In the genomic region with DNA sequence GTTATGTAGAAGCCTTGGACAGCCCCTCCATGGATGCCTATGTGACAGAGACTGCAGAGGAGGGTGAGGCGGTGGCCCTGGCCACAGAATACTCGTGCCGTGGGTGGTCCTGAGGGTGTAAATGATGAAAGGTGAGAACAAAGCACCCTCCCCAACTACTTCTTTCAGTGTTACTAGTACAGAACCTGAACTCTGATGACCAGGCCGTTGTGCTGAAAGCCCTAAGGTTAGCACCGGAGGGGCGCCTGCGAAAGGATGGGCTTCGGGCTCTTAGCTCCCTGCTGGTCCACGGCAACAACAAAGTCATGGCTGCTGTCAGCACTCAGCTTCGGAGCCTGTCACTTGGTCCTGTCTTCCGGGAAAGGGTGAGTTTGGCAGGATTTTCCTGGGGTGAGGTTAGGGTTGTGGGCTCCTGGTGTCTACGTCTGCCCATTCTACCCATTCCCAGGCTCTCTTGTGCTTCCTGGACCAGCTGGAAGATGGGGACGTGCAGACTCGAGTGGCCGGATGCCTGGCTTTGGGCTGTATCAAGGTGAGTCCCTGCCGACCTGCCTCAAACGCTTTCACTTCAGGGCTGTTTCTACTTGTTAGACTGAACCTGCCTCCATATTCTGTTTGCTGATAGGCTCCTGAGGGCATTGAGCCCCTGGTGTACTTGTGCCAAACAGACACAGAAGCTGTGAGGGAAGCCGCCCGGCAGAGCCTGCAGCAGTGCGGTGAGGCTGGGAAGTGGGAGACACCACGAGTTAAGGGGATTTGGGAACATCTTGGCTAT, we compare ENCODE assay signal across 15 mouse cellular contexts. TPM values are rescaled to one million over a fixed set of nuclear protein-coding genes. Genes with fewer than 3 reads are reported as not detected.
A peak's percentile ranks its signal among the peaks of the same experiment; 100 is the strongest.
DNase-seq lines count a peak whose midpoint lies in the region; ATAC-seq and TF ChIP-seq lines count a peak whose summit lies in the region.
"Had no signal": no experiment of that assay in that cellular context is flagged by ENCODE, and none has a peak within 500 bp of the region (broad histone marks: within the 10 kb centered on the region; RNA-seq: fewer than 3 reads in every experiment).

No protein-coding gene starts in this region.

- no peak for DNase-seq in forebrain, embryonic 14.5 days (ENCODE audit: low spot score)
- DNase-seq in forebrain, embryonic 11.5 days (ENCODE audit: low spot score): no peak
- DNase-seq in kidney, adult 11 months: no peak
- no peak for DNase-seq in stomach, postnatal 0 days (ENCODE audit: low spot score)
- peak; percentile 37 for DNase-seq in thymus, postnatal 14 days
- no peak for DNase-seq in gastrocnemius, postnatal 14 days
- DNase-seq: layer of hippocampus, postnatal 36 days; lung, postnatal 10 days had no signal

- no peak for ATAC-seq in forebrain, embryonic 14.5 days
- no peak for ATAC-seq in forebrain, embryonic 11.5 days (replicated peaks; ENCODE audit: low FRiP score)
- no peak for ATAC-seq in kidney, embryonic 16.5 days (ENCODE audit: low FRiP score, low TSS enrichment)
- ATAC-seq in stomach, embryonic 15.5 days (ENCODE audit: insufficient read depth, low FRiP score, low read depth): no peak
- ATAC-seq in stomach, postnatal 0 days (ENCODE audit: low FRiP score, low TSS enrichment): no peak
- ATAC-seq: activated CD4-positive, CD25-positive, alpha-beta regulatory T cell, adult 4 months; inflammation-experienced regulatory T-cells, adult 6 months had no signal

- peaks cover 6% of the 10 kb centered on the region for H3K4me1 ChIP-seq in forebrain, embryonic 14.5 days (ENCODE audit: control insufficient read depth, insufficient read depth, low read length)
- 0 out of 2 replicates have a peak, but pooled peaks cover 2% of the 10 kb centered on the region for H3K4me1 ChIP-seq in forebrain, embryonic 11.5 days (replicated peaks; ENCODE audit: control insufficient read depth, insufficient read depth, low read length)
- H3K4me1 ChIP-seq in kidney, embryonic 16.5 days (ENCODE audit: insufficient read depth, low read length): peaks cover 39% of the 10 kb centered on the region
- H3K4me1 ChIP-seq in stomach, embryonic 15.5 days: peaks cover 16% of the 10 kb centered on the region
- no peaks in the 10 kb centered on the region for H3K4me1 ChIP-seq in stomach, postnatal 0 days (replicated peaks; ENCODE audit: control insufficient read depth, insufficient read depth)

- H3K27me3 ChIP-seq in forebrain, embryonic 14.5 days (replicated peaks; ENCODE audit: control insufficient read depth, insufficient read depth, low read length): no peaks in the 10 kb centered on the region
- H3K27me3 ChIP-seq in forebrain, embryonic 11.5 days (ENCODE audit: control insufficient read depth, insufficient read depth, low read length): no peaks in the 10 kb centered on the region
- H3K27me3 ChIP-seq in kidney, embryonic 16.5 days (ENCODE audit: insufficient read depth, low read length): no peaks in the 10 kb centered on the region
- no peaks in the 10 kb centered on the region for H3K27me3 ChIP-seq in stomach, embryonic 15.5 days (replicated peaks)
- no peaks in the 10 kb centered on the region for H3K27me3 ChIP-seq in stomach, postnatal 0 days (ENCODE audit: control insufficient read depth, insufficient read depth, low read length)
- H3K27me3 ChIP-seq: liver, embryonic 15.5 days; megakaryocyte, embryonic 14.5 days had no signal

- peak overlapping the region; percentile 43; the same call in 1 of the 2 replicates for H3K9ac ChIP-seq in forebrain, embryonic 14.5 days (ENCODE audit: low read length)
- no peak overlapping the region for H3K9ac ChIP-seq in forebrain, embryonic 11.5 days (ENCODE audit: low read length)
- no peak overlapping the region for H3K9ac ChIP-seq in kidney, embryonic 16.5 days (replicated peaks; ENCODE audit: low read length)
- H3K9ac ChIP-seq in stomach, embryonic 15.5 days: no peak overlapping the region
- no peak overlapping the region for H3K9ac ChIP-seq in stomach, postnatal 0 days (ENCODE audit: low read length)
- H3K9ac ChIP-seq: liver, embryonic 15.5 days had no signal

- H3K27ac ChIP-seq in forebrain, embryonic 14.5 days (ENCODE audit: low read depth, low read length): peak overlapping the region; percentile 58; the same call in 1 of the 2 replicates
- no peak overlapping the region for H3K27ac ChIP-seq in forebrain, embryonic 11.5 days (ENCODE audit: low read depth, low read length)
- peak overlapping the region; percentile 92; the same call in 1 of the 2 replicates for H3K27ac ChIP-seq in kidney, embryonic 16.5 days (ENCODE audit: low read length)
- H3K27ac ChIP-seq in stomach, embryonic 15.5 days: peak overlapping the region; percentile 42; the same call in 1 of the 2 replicates
- H3K27ac ChIP-seq in stomach, postnatal 0 days (replicated peaks): no peak overlapping the region
- H3K27ac ChIP-seq: liver, embryonic 15.5 days had no signal

- WGBS in forebrain, embryonic 14.5 days: 89% methylated on average over 21 of the region's 21 CpGs
- 88% methylated on average over 21 of the region's 21 CpGs for WGBS in forebrain, embryonic 11.5 days
- 86% methylated on average over 21 of the region's 21 CpGs for WGBS in kidney, embryonic 16.5 days
- 90% methylated on average over 21 of the region's 21 CpGs for WGBS in stomach, embryonic 15.5 days
- WGBS in stomach, postnatal 0 days: 88% methylated on average over 21 of the region's 21 CpGs

- H3K9me3 ChIP-seq in forebrain, embryonic 14.5 days (replicated peaks; ENCODE audit: control insufficient read depth, low read length): no peaks in the 10 kb centered on the region
- H3K9me3 ChIP-seq in forebrain, embryonic 11.5 days (ENCODE audit: control insufficient read depth, low read length): no peaks in the 10 kb centered on the region
- no peaks in the 10 kb centered on the region for H3K9me3 ChIP-seq in kidney, embryonic 16.5 days (ENCODE audit: low read length)
- no peaks in the 10 kb centered on the region for H3K9me3 ChIP-seq in stomach, embryonic 15.5 days
- no peaks in the 10 kb centered on the region for H3K9me3 ChIP-seq in stomach, postnatal 0 days (ENCODE audit: control insufficient read depth, low read length)
- H3K9me3 ChIP-seq: liver, embryonic 15.5 days; megakaryocyte, embryonic 14.5 days had no signal

- intact Hi-C loops in gastrocnemius, postnatal 14 days (cut with DNase I; ENCODE audit: low total_unique reads): loop anchor here (5.0 kb wide), 2 partner anchors 46 to 61 kb away; no protein-coding TSS in a partner anchor

- no peak overlapping the region for H3K4me3 ChIP-seq in forebrain, embryonic 14.5 days (ENCODE audit: low read depth, low read length)
- H3K4me3 ChIP-seq in forebrain, embryonic 11.5 days (ENCODE audit: low read depth, low read length): no peak overlapping the region
- no peak overlapping the region for H3K4me3 ChIP-seq in kidney, embryonic 16.5 days (ENCODE audit: low read length)
- H3K4me3 ChIP-seq in stomach, embryonic 15.5 days (replicated peaks): no peak overlapping the region
- no peak overlapping the region for H3K4me3 ChIP-seq in stomach, postnatal 0 days (ENCODE audit: low read depth, low read length)
- H3K4me3 ChIP-seq: liver, embryonic 15.5 days; megakaryocyte, embryonic 14.5 days had no signal

- peaks cover 74% of the 10 kb centered on the region for H3K36me3 ChIP-seq in forebrain, embryonic 14.5 days (ENCODE audit: control insufficient read depth, insufficient read depth, low read length)
- peaks cover 5% of the 10 kb centered on the region for H3K36me3 ChIP-seq in forebrain, embryonic 11.5 days (ENCODE audit: control insufficient read depth, insufficient read depth, low read length)
- peaks cover 57% of the 10 kb centered on the region for H3K36me3 ChIP-seq in kidney, embryonic 16.5 days (ENCODE audit: insufficient read depth, low read length)
- H3K36me3 ChIP-seq in stomach, embryonic 15.5 days: peaks cover 46% of the 10 kb centered on the region
- H3K36me3 ChIP-seq in stomach, postnatal 0 days (ENCODE audit: control insufficient read depth, insufficient read depth, low read length): peaks cover 20% of the 10 kb centered on the region

- TF ChIP-seq EP300 in stomach, postnatal 0 days (optimal IDR thresholded peaks at IDR 0.05): no peak

- TF ChIP-seq CTCF in stomach, postnatal 0 days (IDR thresholded peaks at IDR 0.05; ENCODE audit: low read depth): no peak

- H3K4me2 ChIP-seq in forebrain, embryonic 14.5 days (ENCODE audit: low read length): no peak overlapping the region
- no peak overlapping the region for H3K4me2 ChIP-seq in forebrain, embryonic 11.5 days (ENCODE audit: low read depth, low read length, severe bottlenecking)
- H3K4me2 ChIP-seq in kidney, embryonic 16.5 days (replicated peaks; ENCODE audit: low read depth, low read length): no peak overlapping the region
- H3K4me2 ChIP-seq in stomach, embryonic 15.5 days: no peak overlapping the region
- H3K4me2 ChIP-seq in stomach, postnatal 0 days (replicated peaks; ENCODE audit: low read depth): no peak overlapping the region
- H3K4me2 ChIP-seq: liver, embryonic 15.5 days had no signal

RNA-seq across cellular contexts. Expression of a gene that starts 15.2 kb away (rescaled TPM):
- 100 and 108 TPM in 2 replicates for polyA plus RNA-seq in forebrain, embryonic 14.5 days (2014; fragmentation: Nextera tagmentation; extraction: Ambion mirVana)
- 134 and 145 TPM in 2 replicates for polyA plus RNA-seq in forebrain, embryonic 11.5 days (2014; fragmentation: Nextera tagmentation; extraction: Ambion mirVana)
- 117 and 134 TPM in 2 replicates for polyA plus RNA-seq in kidney, embryonic 16.5 days (2015; fragmentation: Nextera tagmentation; extraction: Ambion mirVana)
- polyA plus RNA-seq in stomach, embryonic 15.5 days (2015; fragmentation: Nextera tagmentation; extraction: Ambion mirVana): 109 and 112 TPM in 2 replicates
- 43.3 and 56.6 TPM in 2 replicates for polyA plus RNA-seq in stomach, postnatal 0 days (2015; fragmentation: Nextera tagmentation; extraction: Ambion mirVana)
- 10 to 100 TPM; 34.5 TPM for total RNA-seq in gastrocnemius, postnatal 14 days (2021)

RNA-seq across cellular contexts. Expression of a gene that starts 16.1 kb away (rescaled TPM):
- polyA plus RNA-seq in forebrain, embryonic 14.5 days (2014; fragmentation: Nextera tagmentation; extraction: Ambion mirVana): 0.72 and 1.8 TPM in 2 replicates
- polyA plus RNA-seq in forebrain, embryonic 11.5 days (2014; fragmentation: Nextera tagmentation; extraction: Ambion mirVana): 0.49 and 1.6 TPM in 2 replicates
- 0.84 and 1.2 TPM in 2 replicates for polyA plus RNA-seq in kidney, embryonic 16.5 days (2015; fragmentation: Nextera tagmentation; extraction: Ambion mirVana)
- 0.77 and 1.1 TPM in 2 replicates for polyA plus RNA-seq in stomach, embryonic 15.5 days (2015; fragmentation: Nextera tagmentation; extraction: Ambion mirVana)
- 0.45 and 0.98 TPM in 2 replicates for polyA plus RNA-seq in stomach, postnatal 0 days (2015; fragmentation: Nextera tagmentation; extraction: Ambion mirVana)
- 1 to 10 TPM in 1 of 2 experiments, under 1 TPM in 1; 0.73 to 1.7 TPM for total RNA-seq in gastrocnemius, postnatal 14 days (2021)
- total RNA-seq: gastrocnemius, adult 8-10 months; layer of hippocampus, postnatal 36 days had no signal

RNA-seq across cellular contexts. Expression of a gene that starts 16.1 kb away (rescaled TPM):
- 14.9 and 21.7 TPM in 2 replicates for polyA plus RNA-seq in forebrain, embryonic 14.5 days (2014; fragmentation: Nextera tagmentation; extraction: Ambion mirVana)
- 18.2 and 18.9 TPM in 2 replicates for polyA plus RNA-seq in forebrain, embryonic 11.5 days (2014; fragmentation: Nextera tagmentation; extraction: Ambion mirVana)
- polyA plus RNA-seq in kidney, embryonic 16.5 days (2015; fragmentation: Nextera tagmentation; extraction: Ambion mirVana): 44.5 and 46.3 TPM in 2 replicates
- 21.0 and 23.4 TPM in 2 replicates for polyA plus RNA-seq in stomach, embryonic 15.5 days (2015; fragmentation: Nextera tagmentation; extraction: Ambion mirVana)
- 8.9 and 9.3 TPM in 2 replicates for polyA plus RNA-seq in stomach, postnatal 0 days (2015; fragmentation: Nextera tagmentation; extraction: Ambion mirVana)
- 10 to 100 TPM; 18.9 to 20.6 TPM for total RNA-seq in gastrocnemius, postnatal 14 days (2021)

RNA-seq across cellular contexts. Expression of a gene that starts 55.3 kb away (rescaled TPM):
- polyA plus RNA-seq in forebrain, embryonic 14.5 days (2014; fragmentation: Nextera tagmentation; extraction: Ambion mirVana): 194 and 211 TPM in 2 replicates
- 99.2 and 108 TPM in 2 replicates for polyA plus RNA-seq in forebrain, embryonic 11.5 days (2014; fragmentation: Nextera tagmentation; extraction: Ambion mirVana)
- 106 and 111 TPM in 2 replicates for polyA plus RNA-seq in kidney, embryonic 16.5 days (2015; fragmentation: Nextera tagmentation; extraction: Ambion mirVana)
- 73.2 and 75.8 TPM in 2 replicates for polyA plus RNA-seq in stomach, embryonic 15.5 days (2015; fragmentation: Nextera tagmentation; extraction: Ambion mirVana)
- 96.2 and 101 TPM in 2 replicates for polyA plus RNA-seq in stomach, postnatal 0 days (2015; fragmentation: Nextera tagmentation; extraction: Ambion mirVana)
- total RNA-seq in gastrocnemius, postnatal 14 days (2021): 10 to 100 TPM; 43.2 to 44.7 TPM

Comparison
In these comparisons a context has a peak if more than half of its experiments do, and no peak if none do; other contexts are left out.
1. H3K27ac ChIP-seq: peak in forebrain, embryonic 14.5 days (single experiment), kidney, embryonic 16.5 days (single experiment) and stomach, embryonic 15.5 days (single experiment); none in forebrain, embryonic 11.5 days (single experiment) and stomach, postnatal 0 days (single experiment).